Mouse (Mus musculus): Measurements from ENCODE around the gene Map1b. TPM values are rescaled to one million over a fixed set of nuclear protein-coding genes. Genes with fewer than 3 reads are reported as not detected.

The Map1b gene
- polyA plus RNA-seq, 1 experiment from 2014 or later = 460 TPM

DNA sequence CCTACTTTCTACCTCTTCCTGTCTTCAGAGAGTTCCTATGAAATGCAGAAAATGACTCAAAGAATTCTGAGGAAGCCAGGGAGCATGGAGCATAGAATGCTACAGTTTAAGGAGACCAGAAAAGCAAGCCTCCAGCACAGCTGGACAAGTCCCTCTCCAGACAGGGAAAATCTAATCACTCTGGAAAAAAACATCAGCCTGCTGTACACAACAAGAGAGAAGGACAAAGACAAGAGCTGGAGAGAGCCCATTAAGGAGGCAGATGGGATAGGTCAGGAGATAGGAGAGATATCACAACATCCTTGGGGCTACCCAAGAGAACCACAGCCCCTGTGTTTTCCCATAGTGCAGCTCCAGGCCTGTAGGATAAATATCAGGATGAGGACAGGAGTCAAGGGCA, 79.3 kb downstream of the Map1b start:
- no peak for DNase-seq (ENCODE audit: extremely low spot score, low spot score)
- Histone ChIP-seq H3K4me3 (no peak overlapping the region), H3K27me3 (ENCODE audit: poor library complexity, severe bottlenecking) (no peaks in the 10 kb centered on the region), H3K4me1 (peaks cover 16% of the 10 kb centered on the region), H3K36me3 (replicated peaks) (peaks cover 100% of the 10 kb centered on the region), H3K27ac (no peak overlapping the region), H3K9me3 (no peaks in the 10 kb centered on the region; the same call in 1 of the 2 replicates)

DNA sequence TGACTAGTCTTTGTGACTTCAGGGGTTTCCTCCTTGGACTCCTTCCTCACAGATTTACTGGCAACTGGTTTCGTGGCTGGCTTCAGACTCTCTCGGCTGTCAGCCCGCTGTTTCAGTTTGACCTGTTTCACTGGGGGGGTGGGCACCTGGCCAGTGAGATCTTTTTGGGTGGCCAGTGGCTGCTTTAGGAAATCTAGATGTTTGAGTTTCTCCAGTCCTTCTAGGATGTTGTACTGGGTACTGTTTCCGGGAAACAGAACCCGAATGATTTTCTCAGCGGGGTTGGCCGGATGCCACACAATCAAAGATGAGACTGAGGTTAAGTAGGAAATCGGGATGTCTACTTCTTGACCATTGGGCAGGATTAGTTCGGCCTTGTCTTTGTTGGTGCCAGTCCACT, 81.8 kb downstream of the Map1b start:
- WGBS = 96% methylated on average over 9 of the region's 9 CpGs
- Histone ChIP-seq H3K27ac (no peak overlapping the region), H3K9me3 (no peaks in the 10 kb centered on the region), H3K36me3 (replicated peaks) (peaks cover 100% of the 10 kb centered on the region), H3K4me3 (no peak overlapping the region), H3K27me3 (ENCODE audit: poor library complexity, severe bottlenecking) (no peaks in the 10 kb centered on the region), H3K4me1 (no peaks in the 10 kb centered on the region)
- no peak for DNase-seq (ENCODE audit: extremely low spot score, low spot score)

DNA sequence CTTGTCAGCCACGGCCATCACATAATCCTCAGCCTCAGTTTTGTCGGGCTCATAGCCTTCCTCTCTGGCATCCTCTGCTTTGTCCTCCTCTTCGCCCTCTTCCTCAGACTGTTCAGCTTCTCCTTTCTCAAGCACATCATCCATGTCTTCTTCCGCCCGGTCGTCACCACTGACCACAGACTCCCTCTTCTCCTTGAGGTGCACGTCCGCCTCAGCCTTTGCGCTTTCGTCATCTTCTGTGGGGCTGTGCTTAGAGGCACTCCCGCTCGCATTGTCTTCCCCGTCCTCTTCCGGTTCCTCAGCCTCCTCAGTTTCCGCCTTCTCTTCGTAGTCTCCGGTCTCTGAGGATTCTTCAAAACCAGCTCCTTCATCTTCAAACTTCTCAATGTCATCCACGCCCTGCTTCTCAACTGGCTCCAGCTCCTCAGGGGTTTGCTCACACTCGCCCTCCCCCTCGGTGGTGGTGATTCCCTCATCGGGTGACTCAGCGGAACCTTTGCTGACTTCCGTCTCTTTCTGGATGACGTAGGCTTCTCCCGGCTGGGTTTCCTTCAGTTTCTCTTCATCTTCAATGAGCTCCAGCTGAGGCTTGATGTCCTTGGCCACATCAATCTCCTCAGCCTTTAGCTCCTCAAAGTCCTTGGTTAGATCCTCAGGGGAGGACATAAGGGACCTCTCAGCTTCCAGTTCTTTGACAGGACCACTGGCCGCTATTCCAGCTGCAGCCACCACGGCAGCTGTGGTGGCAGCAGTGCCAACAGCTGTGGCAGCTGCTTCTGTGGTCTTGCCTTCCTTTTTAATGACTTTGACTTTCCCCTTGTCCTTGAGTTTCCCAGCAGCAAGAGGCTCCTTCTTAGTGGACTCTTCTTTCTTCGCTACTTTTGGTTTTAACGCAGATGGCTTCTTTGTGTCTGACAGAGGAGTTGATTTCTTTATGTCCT, 83.0 kb downstream of the Map1b start:
- no peaks in the 10 kb centered on the region for H3K27me3 ChIP-seq (ENCODE audit: poor library complexity, severe bottlenecking)
- H3K9me3 ChIP-seq = no peaks in the 10 kb centered on the region
- H3K36me3 ChIP-seq (replicated peaks) = peaks cover 100% of the 10 kb centered on the region
- H3K4me1 ChIP-seq = no peaks in the 10 kb centered on the region
- no peak overlapping the region for H3K27ac ChIP-seq
- no peak overlapping the region for H3K4me3 ChIP-seq
- DNase-seq (ENCODE audit: extremely low spot score, low spot score) = no peak
- WGBS = 96% methylated on average over 29 of the region's 29 CpGs

DNA sequence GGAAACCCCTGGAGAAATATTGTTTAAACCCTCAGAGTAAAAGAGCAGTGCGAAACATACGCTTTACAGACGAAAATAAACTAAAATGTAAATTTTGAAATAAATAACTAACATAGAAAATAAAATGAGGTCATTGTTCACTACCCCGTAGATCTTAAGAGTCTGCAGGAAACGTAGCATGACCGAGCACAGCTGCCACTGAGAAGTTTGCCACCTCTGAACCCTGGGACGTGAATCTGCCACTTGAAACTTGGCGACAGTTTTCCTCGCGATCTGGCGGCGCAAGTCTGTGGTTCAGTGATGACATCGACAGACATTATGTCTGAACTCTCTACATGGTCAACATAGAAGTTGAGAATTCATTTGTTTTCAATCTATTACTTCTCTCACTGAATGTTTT, 92.8 kb downstream of the Map1b start:
- H3K4me3 ChIP-seq = no peak overlapping the region
- H3K36me3 ChIP-seq (replicated peaks) = peaks cover 83% of the 10 kb centered on the region
- WGBS = 94% methylated on average over 13 of the region's 13 CpGs

DNA sequence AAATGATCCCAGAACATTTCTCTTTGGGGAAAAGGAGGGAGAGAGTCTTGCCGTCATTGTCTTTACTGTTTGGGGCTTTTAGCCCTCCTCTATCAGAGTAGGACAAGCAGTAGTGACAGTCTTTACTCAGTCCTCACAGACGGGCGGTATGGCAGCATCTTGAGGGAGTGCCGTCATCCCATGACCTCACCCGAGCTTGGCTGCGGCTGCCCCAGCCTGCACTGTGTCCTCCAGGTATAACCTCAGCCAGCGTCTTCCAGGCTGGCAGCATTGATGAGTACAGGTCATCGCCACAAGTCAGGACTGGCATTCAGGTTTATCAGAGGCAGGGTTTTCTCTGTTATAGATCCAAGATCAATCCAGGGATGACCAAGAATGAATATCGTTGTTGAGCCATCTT, 99.7 kb downstream of the Map1b start:
- no peak overlapping the region for H3K4me3 ChIP-seq
- no peak overlapping the region for H3K27ac ChIP-seq
- no peaks in the 10 kb centered on the region for H3K27me3 ChIP-seq (ENCODE audit: poor library complexity, severe bottlenecking)
- peaks cover 83% of the 10 kb centered on the region for H3K36me3 ChIP-seq (replicated peaks)
- 81% methylated on average over 9 of the region's 9 CpGs for WGBS
- DNase-seq (ENCODE audit: extremely low spot score, low spot score) = no peak
- H3K4me1 ChIP-seq = peaks cover 54% of the 10 kb centered on the region
- H3K9me3 ChIP-seq = no peaks in the 10 kb centered on the region

More for the DNA sequence above, 92.8 kb downstream of the Map1b start:
- Histone ChIP-seq H3K27me3 (ENCODE audit: poor library complexity, severe bottlenecking) (no peaks in the 10 kb centered on the region), H3K4me1 (peaks cover 5% of the 10 kb centered on the region; the same call in 1 of the 2 replicates), H3K27ac (no peak overlapping the region), H3K9me3 (no peaks in the 10 kb centered on the region)
- DNase-seq (ENCODE audit: extremely low spot score, low spot score) = no peak

DNA sequence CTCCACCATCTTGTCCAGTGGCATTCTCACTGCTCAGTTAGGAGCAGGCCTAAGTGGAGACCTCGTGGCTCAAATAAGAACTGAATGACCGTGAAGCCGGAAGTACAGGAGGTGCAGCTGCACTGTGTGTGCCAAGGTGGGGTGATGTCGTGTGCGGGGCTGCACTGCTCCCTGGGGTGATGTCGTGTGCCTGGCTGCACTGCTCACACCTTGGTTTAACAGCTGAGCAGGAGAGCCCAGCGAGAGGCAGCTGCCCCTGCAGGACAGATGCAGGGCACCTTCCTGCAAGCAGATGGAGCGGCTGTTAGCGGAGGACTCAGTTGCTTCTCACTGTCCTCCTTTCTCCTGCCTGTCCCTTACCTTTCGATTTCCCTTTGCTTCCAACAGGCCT, 102.0 kb downstream of the Map1b start:
- WGBS = 41% methylated on average over 10 of the region's 10 CpGs
- Histone ChIP-seq H3K27me3 (ENCODE audit: poor library complexity, severe bottlenecking) (no peaks in the 10 kb centered on the region), H3K9me3 (no peaks in the 10 kb centered on the region), H3K36me3 (replicated peaks) (peaks cover 92% of the 10 kb centered on the region), H3K4me3 (no peak overlapping the region), H3K4me1 (peaks cover 53% of the 10 kb centered on the region), H3K27ac (peak overlapping the region; percentile 80)
- DNase-seq (ENCODE audit: extremely low spot score, low spot score) = no peak

DNA sequence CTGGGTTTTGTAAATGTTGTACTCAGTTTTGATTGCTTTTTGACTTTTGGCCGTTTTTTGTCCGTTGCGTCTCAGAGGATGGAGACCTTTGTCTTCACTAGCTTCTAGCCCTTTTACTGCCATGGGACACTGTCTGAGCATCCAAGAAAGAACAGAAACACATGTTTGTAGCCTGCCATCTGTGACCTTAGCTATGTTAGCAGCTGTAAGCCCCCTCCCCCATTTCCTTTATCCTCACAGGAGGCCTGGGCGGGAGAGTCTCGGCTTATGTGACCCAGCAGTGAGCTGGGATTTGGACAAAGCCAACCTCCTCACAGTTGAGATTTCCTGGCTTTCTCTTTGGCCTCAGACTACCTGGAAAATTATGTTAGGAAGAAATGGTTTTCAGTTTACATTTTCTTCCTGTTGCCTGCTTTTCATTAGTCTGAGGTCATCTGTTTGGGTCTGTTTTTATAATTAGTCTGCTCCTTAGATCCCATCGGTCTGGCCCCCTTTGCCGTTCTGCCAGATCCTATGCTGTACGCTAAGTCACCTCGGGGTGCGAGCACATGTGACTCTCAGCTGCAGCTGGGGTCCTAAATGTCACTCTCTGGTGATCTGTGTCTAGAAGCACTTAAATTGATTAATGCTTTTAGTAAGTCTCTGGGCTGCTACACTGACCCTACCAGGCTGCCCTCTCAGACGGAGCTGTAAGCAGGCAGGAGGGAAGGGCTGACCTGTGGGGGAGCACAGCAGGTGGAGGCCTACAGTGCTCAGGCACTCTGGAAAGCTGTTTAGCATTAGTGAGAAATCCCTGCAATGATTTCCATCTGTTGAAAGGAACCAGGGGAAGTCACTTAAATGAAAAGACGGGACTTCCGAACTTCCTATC, 102.6 kb downstream of the Map1b start:
- DNase-seq (ENCODE audit: extremely low spot score, low spot score) = peak; percentile 42
- H3K9me3 ChIP-seq = no peaks in the 10 kb centered on the region
- H3K4me1 ChIP-seq = peaks cover 59% of the 10 kb centered on the region
- no peaks in the 10 kb centered on the region for H3K27me3 ChIP-seq (ENCODE audit: poor library complexity, severe bottlenecking)
- H3K36me3 ChIP-seq (replicated peaks) = peaks cover 94% of the 10 kb centered on the region
- peak overlapping the region; percentile 80 for H3K27ac ChIP-seq
- H3K4me3 ChIP-seq = no peak overlapping the region
- WGBS = 45% methylated on average over 13 of the region's 13 CpGs

DNA sequence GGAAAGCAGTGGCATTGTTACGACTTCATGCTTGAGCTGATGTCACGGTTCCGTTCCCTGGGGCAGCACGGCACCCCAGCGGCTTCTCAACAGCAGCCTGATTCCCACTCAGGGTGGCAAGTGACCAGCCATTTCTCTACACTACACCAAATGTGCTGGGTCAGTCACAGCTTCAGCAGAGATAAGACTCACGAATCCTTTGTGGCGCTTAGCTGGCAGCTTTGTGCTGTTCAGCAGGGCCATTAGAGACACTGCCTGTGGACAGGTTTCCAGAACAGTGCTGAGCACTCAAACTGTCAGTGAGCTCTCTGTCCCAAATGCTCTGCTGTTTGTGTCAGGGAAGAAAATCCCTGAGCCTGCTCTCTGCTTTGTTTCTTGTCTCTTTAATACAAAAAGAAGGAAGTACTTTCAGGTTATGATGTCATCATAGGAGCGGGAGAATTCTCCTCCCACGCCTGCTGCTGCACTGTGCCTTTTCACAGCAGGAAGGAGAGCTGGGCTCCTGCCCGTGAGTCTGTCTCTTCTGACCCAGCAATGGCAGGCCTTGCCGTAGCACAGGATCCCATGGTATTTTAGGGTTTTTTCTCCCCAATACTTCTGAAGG, 103.8 kb downstream of the Map1b start:
- 78% methylated on average over 11 of the region's 11 CpGs for WGBS
- Histone ChIP-seq H3K4me3 (no peak overlapping the region), H3K27me3 (ENCODE audit: poor library complexity, severe bottlenecking) (no peaks in the 10 kb centered on the region), H3K36me3 (replicated peaks) (peaks cover 87% of the 10 kb centered on the region), H3K9me3 (no peaks in the 10 kb centered on the region), H3K4me1 (peaks cover 53% of the 10 kb centered on the region), H3K27ac (peak overlapping the region; percentile 80)
- no peak for DNase-seq (ENCODE audit: extremely low spot score, low spot score)

DNA sequence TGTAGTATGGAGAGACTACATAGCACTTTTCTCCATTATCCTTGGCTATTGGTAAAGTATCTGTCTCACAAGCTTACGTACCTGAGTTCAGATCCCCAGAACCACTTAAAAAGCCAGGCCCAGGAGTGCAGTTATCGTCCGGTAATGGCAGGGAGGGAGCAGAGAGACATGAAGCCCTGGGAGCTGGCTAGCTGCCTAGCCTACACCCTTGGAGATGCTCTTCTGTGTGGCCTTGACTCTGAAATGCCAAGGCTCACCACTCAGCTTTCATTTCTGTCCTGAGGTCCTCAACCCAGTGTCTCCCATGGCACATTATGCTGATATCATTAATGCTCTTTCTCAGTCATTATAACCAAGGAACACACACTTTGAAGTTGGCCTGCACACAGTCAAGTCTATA, 104.6 kb downstream of the Map1b start:
- no peak for DNase-seq (ENCODE audit: extremely low spot score, low spot score)
- Histone ChIP-seq H3K27ac (peak overlapping the region; percentile 80), H3K36me3 (replicated peaks) (peaks cover 85% of the 10 kb centered on the region)

DNA sequence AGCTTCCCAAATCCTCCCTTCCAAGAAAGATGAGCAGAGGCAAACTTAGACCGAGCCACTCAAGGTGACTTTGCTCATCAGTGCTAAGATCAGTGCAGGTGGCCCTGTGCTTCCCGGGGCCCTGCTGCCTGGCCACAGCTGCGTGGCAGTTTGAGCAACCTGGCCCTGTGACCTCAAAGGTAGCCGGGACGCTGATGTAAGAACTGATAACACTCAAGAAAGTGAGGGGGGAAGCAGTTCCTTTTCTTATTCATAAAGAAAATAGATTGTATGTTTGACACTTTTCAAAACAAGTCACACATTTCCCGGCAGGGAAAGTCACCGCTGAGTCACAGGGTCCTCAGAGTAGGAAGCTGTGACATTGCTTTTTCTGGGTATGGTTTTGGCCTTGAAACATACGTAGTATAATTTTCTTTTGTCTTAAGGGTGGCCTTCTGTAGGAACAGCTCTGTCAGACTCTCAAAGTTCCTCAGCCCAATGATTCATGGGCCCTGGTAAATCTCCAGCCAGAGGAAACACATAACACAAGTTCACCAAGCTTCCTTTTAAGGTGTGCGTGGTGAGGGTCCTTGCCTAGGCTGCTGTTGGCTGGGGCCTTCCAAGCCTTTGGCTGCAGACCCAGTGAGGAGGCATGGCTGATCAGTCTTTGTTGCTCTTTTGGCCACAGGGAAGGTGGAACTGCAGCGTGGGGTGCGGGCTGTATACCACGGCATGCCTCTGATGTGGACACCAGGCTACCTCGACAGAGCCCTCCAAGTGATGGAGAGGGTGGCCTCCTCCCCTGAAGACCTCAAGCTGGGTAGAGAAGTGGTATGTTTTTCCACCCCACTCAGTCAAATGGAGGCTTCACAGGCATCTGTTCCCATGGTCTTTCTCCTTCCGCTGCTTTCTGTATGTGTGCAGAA, 105.5 kb downstream of the Map1b start:
- WGBS = 96% methylated on average over 14 of the region's 14 CpGs
- H3K27me3 ChIP-seq (ENCODE audit: poor library complexity, severe bottlenecking) = no peaks in the 10 kb centered on the region
- H3K4me3 ChIP-seq = no peak overlapping the region
- peaks cover 85% of the 10 kb centered on the region for H3K36me3 ChIP-seq (replicated peaks)
- H3K9me3 ChIP-seq = no peaks in the 10 kb centered on the region
- no peak for DNase-seq (ENCODE audit: extremely low spot score, low spot score)
- no peak overlapping the region for H3K27ac ChIP-seq
- peaks cover 46% of the 10 kb centered on the region for H3K4me1 ChIP-seq

More for the DNA sequence above, 104.6 kb downstream of the Map1b start:
- Histone ChIP-seq H3K4me1 (peaks cover 46% of the 10 kb centered on the region), H3K4me3 (no peak overlapping the region), H3K27me3 (ENCODE audit: poor library complexity, severe bottlenecking) (no peaks in the 10 kb centered on the region), H3K9me3 (no peaks in the 10 kb centered on the region)
- 92% methylated on average over 3 of the region's 3 CpGs for WGBS

DNA sequence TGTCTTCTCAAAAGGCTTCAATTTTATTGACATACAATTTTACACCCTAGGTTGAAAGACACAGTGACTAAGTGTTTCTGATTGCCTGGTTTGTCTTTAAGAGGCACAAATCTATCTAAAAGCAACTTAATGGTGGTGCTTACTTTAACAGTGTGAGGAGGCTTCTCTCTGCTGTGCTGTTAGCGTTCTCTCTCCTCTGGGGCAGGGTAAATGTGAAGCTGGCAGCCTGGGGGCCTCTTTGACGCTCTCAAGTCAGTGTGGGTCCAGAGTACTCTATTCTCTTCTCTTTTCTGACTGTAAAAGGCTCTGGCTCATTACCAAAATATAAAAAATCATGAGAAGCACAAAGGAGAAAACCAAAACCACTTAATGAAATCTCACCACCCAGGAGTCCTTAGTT, 107.1 kb downstream of the Map1b start:
- WGBS = 76% methylated on average over 2 of the region's 2 CpGs
- Histone ChIP-seq H3K36me3 (replicated peaks) (peaks cover 85% of the 10 kb centered on the region), H3K27me3 (ENCODE audit: poor library complexity, severe bottlenecking) (no peaks in the 10 kb centered on the region), H3K9me3 (no peaks in the 10 kb centered on the region), H3K4me1 (peaks cover 33% of the 10 kb centered on the region), H3K27ac (0 out of 2 replicates have a peak overlapping the region, but pooled peaks have one; percentile 45), H3K4me3 (no peak overlapping the region)
- no peak for DNase-seq (ENCODE audit: extremely low spot score, low spot score)

DNA sequence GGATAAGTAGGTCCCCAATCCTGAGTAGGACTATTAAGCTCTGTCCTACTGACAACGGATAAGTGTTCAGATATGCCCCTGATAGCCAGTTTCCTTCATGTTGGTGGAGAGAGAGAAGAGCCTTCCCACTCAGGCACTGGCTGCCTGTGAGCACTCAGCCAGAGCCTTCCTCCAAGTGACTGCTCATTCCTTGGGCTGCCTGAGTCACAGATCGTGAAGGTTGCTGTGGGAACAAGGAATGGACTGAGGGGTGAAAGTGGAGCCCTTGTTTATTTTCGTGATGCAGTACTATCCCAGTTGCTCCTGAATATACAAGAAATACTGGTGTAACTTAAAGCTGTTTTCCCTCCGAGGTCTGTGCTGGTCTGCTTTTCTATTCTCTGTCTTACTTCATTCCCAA, 117.0 kb downstream of the Map1b start:
- Histone ChIP-seq H3K27ac (no peak overlapping the region), H3K9me3 (no peaks in the 10 kb centered on the region), H3K27me3 (ENCODE audit: poor library complexity, severe bottlenecking) (no peaks in the 10 kb centered on the region), H3K36me3 (replicated peaks) (peaks cover 48% of the 10 kb centered on the region), H3K4me3 (no peak overlapping the region), H3K4me1 (peaks cover 48% of the 10 kb centered on the region)
- DNase-seq (ENCODE audit: extremely low spot score, low spot score) = no peak
- WGBS = 81% methylated on average over 4 of the region's 4 CpGs

Data from forebrain, embryonic 10.5 days (tissue).